In the genomic region with DNA sequence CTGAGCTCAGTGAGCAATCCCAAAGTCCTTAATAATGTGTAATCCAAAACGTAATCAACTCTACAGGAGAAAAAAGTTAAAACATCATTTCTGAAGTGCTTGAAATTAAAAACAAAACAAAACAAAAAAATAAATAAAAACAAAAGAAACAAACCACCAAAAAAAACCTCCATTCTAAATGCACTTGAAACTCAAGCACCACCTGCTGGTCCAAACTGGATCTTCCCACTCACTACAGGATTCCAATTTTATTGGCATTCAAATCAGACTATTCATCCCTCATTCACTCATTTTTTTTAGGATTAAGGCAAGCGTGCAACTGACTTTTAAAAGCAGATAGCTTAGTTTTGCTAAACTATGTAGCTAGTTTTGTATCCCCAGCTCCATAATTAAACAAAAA, we compare ENCODE assay signal across 10 mouse cellular contexts.
DNase-seq lines count a peak whose midpoint lies in the region; ATAC-seq and TF ChIP-seq lines count a peak whose summit lies in the region.
"Had no signal": no experiment of that assay in that cellular context is flagged by ENCODE, and none has a peak within 500 bp of the region (broad histone marks: within the 10 kb centered on the region; RNA-seq: fewer than 3 reads in every experiment).

No protein-coding gene starts in this region.

- intact Hi-C loops in left cerebral cortex, postnatal 10 days (cut with DNase I) = loop anchor here (10.0 kb wide), 1 partner anchor 152 kb away; no protein-coding TSS in a partner anchor
- intact Hi-C loops in left cerebral cortex, postnatal 36 days (cut with DNase I) = loop anchor here (2.0 to 5.0 kb wide), 2 partner anchors 150 to 860 kb away; partner anchors contain the start of gene Naaladl2

- no peak overlapping the region for H3K9ac ChIP-seq in forebrain, embryonic 13.5 days
- H3K9ac ChIP-seq in forebrain, embryonic 12.5 days = no peak overlapping the region
- H3K9ac ChIP-seq in ES-E14 (ENCODE audit: insufficient read depth, low read depth, low read length, poor library complexity, severe bottlenecking) = no peak overlapping the region
- H3K9ac ChIP-seq in forebrain, postnatal 0 days = no peak overlapping the region

- no peaks in the 10 kb centered on the region for H3K36me3 ChIP-seq in forebrain, embryonic 13.5 days (ENCODE audit: poor library complexity, severe bottlenecking)
- no peaks in the 10 kb centered on the region for H3K36me3 ChIP-seq in forebrain, embryonic 12.5 days (replicated peaks)
- H3K36me3 ChIP-seq in ES-E14 (ENCODE audit: control insufficient read depth, insufficient read depth, low read length, poor library complexity, severe bottlenecking) = no peaks in the 10 kb centered on the region
- no peaks in the 10 kb centered on the region for H3K36me3 ChIP-seq in forebrain, postnatal 0 days (ENCODE audit: insufficient read depth)

- 20% methylated on average over 2 of the region's 2 CpGs for WGBS in forebrain, embryonic 13.5 days
- WGBS in forebrain, embryonic 12.5 days = 16% methylated on average over 2 of the region's 2 CpGs
- WGBS in forebrain, postnatal 0 days = 12% methylated on average over 2 of the region's 2 CpGs

- no peak overlapping the region for H3K4me3 ChIP-seq in forebrain, embryonic 13.5 days
- H3K4me3 ChIP-seq in forebrain, embryonic 12.5 days (replicated peaks) = no peak overlapping the region
- no peak overlapping the region for H3K4me3 ChIP-seq in ES-E14 (ENCODE audit: insufficient read depth in 1 of 2, low read depth in 1 of 2, low read length in 2 of 2, poor library complexity in 1 of 2, severe bottlenecking in 1 of 2)
- H3K4me3 ChIP-seq in forebrain, postnatal 0 days (ENCODE audit: low read depth, low read length) = no peak overlapping the region

- no peak overlapping the region for H3K4me2 ChIP-seq in forebrain, embryonic 13.5 days
- no peak overlapping the region for H3K4me2 ChIP-seq in forebrain, embryonic 12.5 days
- no peak overlapping the region for H3K4me2 ChIP-seq in forebrain, postnatal 0 days (ENCODE audit: low read depth)

- no peaks in the 10 kb centered on the region for H3K27me3 ChIP-seq in forebrain, embryonic 13.5 days
- no peaks in the 10 kb centered on the region for H3K27me3 ChIP-seq in forebrain, embryonic 12.5 days
- H3K27me3 ChIP-seq in forebrain, postnatal 0 days (ENCODE audit: insufficient read depth, low read length) = no peaks in the 10 kb centered on the region

- peak; percentile 65 for TF ChIP-seq CTCF in forebrain, postnatal 0 days (IDR thresholded peaks at IDR 0.05; ENCODE audit: low read depth)

- in situ Hi-C loops in ES-E14 (cut with MboI; ENCODE audit: low sequenced_read_pairs in 2 of 2, unreplicated experiment in 2 of 2) = no loop called here

- no peak overlapping the region for H3K27ac ChIP-seq in forebrain, embryonic 13.5 days
- no peak overlapping the region for H3K27ac ChIP-seq in forebrain, embryonic 12.5 days
- no peak overlapping the region for H3K27ac ChIP-seq in ES-E14 (ENCODE audit: insufficient read depth, low read depth, low read length, poor library complexity, severe bottlenecking)
- H3K27ac ChIP-seq in forebrain, postnatal 0 days (ENCODE audit: low read depth, low read length) = no peak overlapping the region

- peak; percentile 20 to 26 for DNase-seq in left cerebral cortex, postnatal 10 days (ENCODE audit: extremely low spot score in 1 of 2, low spot score in 2 of 2)
- DNase-seq in left cerebral cortex, postnatal 36 days (ENCODE audit: low spot score in 2 of 2) = no peak
- DNase-seq in ES-E14 (ENCODE audit: low read depth, low spot score) = no peak
- DNase-seq in forebrain, postnatal 0 days = peak; percentile 57
- DNase-seq: kidney, adult 11 months; lung, adult 18-20 months had no signal

- H3K9me3 ChIP-seq in forebrain, embryonic 13.5 days (replicated peaks) = no peaks in the 10 kb centered on the region
- H3K9me3 ChIP-seq in forebrain, embryonic 12.5 days = no peaks in the 10 kb centered on the region
- no peaks in the 10 kb centered on the region for H3K9me3 ChIP-seq in ES-E14 (ENCODE audit: control insufficient read depth, insufficient read depth, low read depth, low read length)
- H3K9me3 ChIP-seq in forebrain, postnatal 0 days (ENCODE audit: low read length) = no peaks in the 10 kb centered on the region

- peaks cover 14% of the 10 kb centered on the region for H3K4me1 ChIP-seq in forebrain, embryonic 13.5 days
- H3K4me1 ChIP-seq in forebrain, embryonic 12.5 days = 0 out of 2 replicates have a peak, but pooled peaks cover 8% of the 10 kb centered on the region
- no peaks in the 10 kb centered on the region for H3K4me1 ChIP-seq in ES-E14 (ENCODE audit: control insufficient read depth in 2 of 2, insufficient read depth in 2 of 2, low read length in 2 of 2, poor library complexity in 1 of 2)
- H3K4me1 ChIP-seq in forebrain, postnatal 0 days (ENCODE audit: insufficient read depth) = peaks cover 6% of the 10 kb centered on the region; the same call in 1 of the 2 replicates

- peak; percentile 48; the same call in 1 of the 2 replicates for ATAC-seq in forebrain, embryonic 13.5 days
- ATAC-seq in forebrain, embryonic 12.5 days (ENCODE audit: low FRiP score) = no peak
- ATAC-seq in forebrain, postnatal 0 days = no peak
- ATAC-seq in inflammation-experienced regulatory T-cells, adult 6 months = no peak
- no peak for ATAC-seq in granulocyte monocyte progenitor cell, adult 5-6 weeks (replicated peaks; ENCODE audit: poor library complexity, severe bottlenecking)

TF ChIP-seq in ES-E14, 5 proteins besides CTCF, POLR2A, EP300 and RAD21:
- TF ChIP-seq HCFC1 (IDR thresholded peaks at IDR 0.05; ENCODE audit: borderline replicate concordance, insufficient read depth, low read length) (no peak), ZC3H11A (IDR thresholded peaks at IDR 0.05; ENCODE audit: borderline replicate concordance, low read depth, low read length) (0 out of 2 replicates have a peak, but pooled peaks have one; percentile 3), CHD2 (IDR thresholded peaks at IDR 0.05; ENCODE audit: low read depth, low read length) (no peak)
TF ChIP-seq in ES-E14: peak in this region for 1.

Comparison
In these comparisons a context has a peak if more than half of its experiments do, and no peak if none do; other contexts are left out.
1. DNase-seq: peak in left cerebral cortex, postnatal 10 days (2 of 2) and forebrain, postnatal 0 days (single experiment); none in left cerebral cortex, postnatal 36 days (0 of 2) and ES-E14 (single experiment).